Mouse (Mus musculus) heart, postnatal 4 days (tissue): Measurements from ENCODE around the gene Syt5. TPM values are rescaled to one million over a fixed set of nuclear protein-coding genes. Genes with fewer than 3 reads are reported as not detected.

ENCODE experiments used
- DNase-seq: peaks from one replicate; pipeline ENCODE4 v3.0.0; 2021
- total RNA-seq, 2 experiments: library from RNA; stranded (reverse); gene quantifications; 2 replicates each; pipeline ENCODE4 v1.2.3; 2021

Syt5 gene
- total RNA-seq, 2 experiments from 2014 or later, result 1.1 to 1.5 TPM

- peak; percentile 71 for DNase-seq
Measured at GRCm38 (mm10) chr7:4522292-4522691, 25.0 kb downstream of the Syt5 start.

- peak; percentile 70 for DNase-seq
Measured at GRCm38 (mm10) chr7:4521231-4522003, 25.9 kb downstream of the Syt5 start.

- no peak for DNase-seq
Measured at GRCm38 (mm10) chr7:4518487-4518886, 28.9 kb downstream of the Syt5 start.

- DNase-seq, result peak; percentile 76
Measured at GRCm38 (mm10) chr7:4516332-4517050, 30.9 kb downstream of the Syt5 start, which contains the start of gene Tnnt1. Gene Tnnt1, minus strand, starts transcription at chr7:4516382.

- peak; percentile 47 for DNase-seq
Measured at GRCm38 (mm10) chr7:4515853-4516252, 31.5 kb downstream of the Syt5 start.

- DNase-seq, result peak; percentile 71
Measured at GRCm38 (mm10) chr7:4513829-4514712, 33.3 kb downstream of the Syt5 start.

GRCm38 (mm10) chr7:4513236-4513635 lies 34.1 kb downstream of the Syt5 start:
- peak; percentile 67 for DNase-seq

GRCm38 (mm10) chr7:4511489-4512224 lies 35.7 kb downstream of the Syt5 start:
- DNase-seq, result no peak

- DNase-seq, result peak; percentile 94
Measured at GRCm38 (mm10) chr7:4509863-4510608, 37.3 kb downstream of the Syt5 start.

GRCm38 (mm10) chr7:4508739-4509116 lies 38.6 kb downstream of the Syt5 start:
- DNase-seq, result no peak

GRCm38 (mm10) chr7:4508062-4508738 lies 39.1 kb downstream of the Syt5 start:
- DNase-seq, result no peak

GRCm38 (mm10) chr7:4507220-4507619 lies 40.1 kb downstream of the Syt5 start:
- no peak for DNase-seq

- no peak for DNase-seq
Measured at GRCm38 (mm10) chr7:4504646-4505435, 42.5 kb downstream of the Syt5 start.

- DNase-seq, result no peak
Measured at GRCm38 (mm10) chr7:4503858-4504257, 43.5 kb downstream of the Syt5 start.

GRCm38 (mm10) chr7:4503100-4503499 lies 44.2 kb downstream of the Syt5 start:
- DNase-seq, result no peak

- no peak for DNase-seq
Measured at GRCm38 (mm10) chr7:4502421-4503090, 44.8 kb downstream of the Syt5 start.

GRCm38 (mm10) chr7:4501558-4502397 lies 45.6 kb downstream of the Syt5 start, which contains the start of gene Ppp1r12c:
Gene Ppp1r12c, minus strand, starts transcription at chr7:4501680.
- DNase-seq, result peak; percentile 97

GRCm38 (mm10) chr7:4500892-4501471 lies 46.4 kb downstream of the Syt5 start:
- peak; percentile 59 for DNase-seq
